Comparison of ENCODE assay signal across 10 mouse cellular contexts in genomic region chr16:70353058-70353457, GRCm38 (mm10). TPM values are rescaled to one million over a fixed set of nuclear protein-coding genes. Genes with fewer than 3 reads are reported as not detected.
A peak's percentile ranks its signal among the peaks of the same experiment; 100 is the strongest.
DNase-seq lines count a peak whose midpoint lies in the region; ATAC-seq and TF ChIP-seq lines count a peak whose summit lies in the region.
"Had no signal": no experiment of that assay in that cellular context is flagged by ENCODE, and none has a peak within 500 bp of the region (broad histone marks: within the 10 kb centered on the region; RNA-seq: fewer than 3 reads in every experiment).

No protein-coding gene starts in this region.

- no peak overlapping the region for H3K4me3 ChIP-seq in G1E (ENCODE audit: low read depth, low read length)
- no peak overlapping the region for H3K4me3 ChIP-seq in myocyte
- H3K4me3 ChIP-seq: embryonic facial prominence, embryonic 12.5 days; neural tube, embryonic 13.5 days had no signal

- no peak for TF ChIP-seq POLR2A in myocyte (IDR thresholded peaks at IDR 0.05; ENCODE audit: insufficient read length, low read depth)

- H3K9me3 ChIP-seq in G1E (replicated peaks): no peaks in the 10 kb centered on the region
- H3K9me3 ChIP-seq: embryonic facial prominence, embryonic 12.5 days; neural tube, embryonic 13.5 days had no signal

- 0 out of 2 replicates have a peak, but pooled peaks have one; percentile 22 for ATAC-seq in G1E (ENCODE audit: extremely low read depth, insufficient number of reproducible peaks, low FRiP score, poor library complexity, severe bottlenecking)
- ATAC-seq in frontal cortex, adult (ENCODE audit: low TSS enrichment): no peak

- no peaks in the 10 kb centered on the region for H3K79me2 ChIP-seq in myocyte (ENCODE audit: control insufficient read depth, insufficient read depth)

- H3K27me3 ChIP-seq in G1E (ENCODE audit: insufficient read depth, low read length) (no peaks in the 10 kb centered on the region), myocyte (ENCODE audit: control insufficient read depth, insufficient read depth, insufficient read length) (no peaks in the 10 kb centered on the region)
- H3K27me3 ChIP-seq: embryonic facial prominence, embryonic 12.5 days; neural tube, embryonic 13.5 days had no signal

- peaks cover 2% of the 10 kb centered on the region for H3K36me3 ChIP-seq in G1E (replicated peaks)
- no peaks in the 10 kb centered on the region for H3K36me3 ChIP-seq in myocyte (ENCODE audit: control insufficient read depth, insufficient read depth)
- H3K36me3 ChIP-seq: embryonic facial prominence, embryonic 12.5 days; neural tube, embryonic 13.5 days had no signal

- H3ac ChIP-seq in myocyte (ENCODE audit: control insufficient read depth, insufficient read length): no peak overlapping the region

- no peak for TF ChIP-seq CTCF in G1E (IDR thresholded peaks at IDR 0.05; ENCODE audit: low read depth, low read length)

- H3K4me1 ChIP-seq in G1E (ENCODE audit: insufficient read depth, low read depth, low read length): 0 out of 2 replicates have a peak, but pooled peaks cover 5% of the 10 kb centered on the region

- peak; percentile 38 to 47 for DNase-seq in cerebellum, postnatal 10 days
- DNase-seq in cerebellum, adult 9-11 months: no peak
- no peak for DNase-seq in G1E (ENCODE audit: low spot score)
- DNase-seq in gastrocnemius, postnatal 25 days: peak; percentile 67
- peak; percentile 92 for DNase-seq in kidney, adult 9 months
- no peak for DNase-seq in urinary bladder, postnatal 25 days (ENCODE audit: low spot score)

- no peak overlapping the region for H3K4me2 ChIP-seq in myocyte (ENCODE audit: low read depth)
- H3K4me2 ChIP-seq: embryonic facial prominence, embryonic 12.5 days; neural tube, embryonic 13.5 days had no signal

TF ChIP-seq in myocyte, 11 proteins besides CTCF, POLR2A, EP300 and RAD21:
- TF ChIP-seq USF1 (IDR thresholded peaks at IDR 0.05; ENCODE audit: low read depth): peak; percentile 57
- TF ChIP-seq TCF3 (IDR thresholded peaks at IDR 0.05; ENCODE audit: insufficient read length, low read depth): no peak
- no peak for TF ChIP-seq CEBPB (IDR thresholded peaks at IDR 0.05; ENCODE audit: insufficient read depth, poor library complexity, severe bottlenecking)
- TF ChIP-seq REST (IDR thresholded peaks at IDR 0.05; ENCODE audit: insufficient read depth, insufficient read length): no peak
- peak; percentile 28 for TF ChIP-seq MAX (IDR thresholded peaks at IDR 0.05; ENCODE audit: low read depth)
- TF ChIP-seq MYOG (IDR thresholded peaks at IDR 0.05; ENCODE audit: control insufficient read depth in 1 of 3, insufficient read depth in 1 of 3, insufficient read length in 2 of 3, low read depth in 2 of 3): peak in 1 of 3 experiments; percentile 6

RNA-seq across cellular contexts. Expression of gene Gbe1, which starts 39.3 kb away (rescaled TPM):
- total RNA-seq in G1E (2014; fragmentation: Nextera tagmentation) (35.1 and 42.5 TPM in 2 replicates), G1E (2017) (66.5 and 68.9 TPM in 2 replicates)
- polyA plus RNA-seq in G1E (2012) (24.5 and 26.8 TPM in 2 replicates), myocyte (2012; fragmentation: generic; extraction: Trizol) (5.9 TPM)
- total RNA-seq in gastrocnemius, postnatal 25 days (2021): 10 to 100 TPM; 52.1 to 98.9 TPM

Comparison
In these comparisons a context has a peak if more than half of its experiments do, and no peak if none do; other contexts are left out.
1. DNase-seq: peak in cerebellum, postnatal 10 days (2 of 2), gastrocnemius, postnatal 25 days (single experiment) and kidney, adult 9 months (single experiment); none in cerebellum, adult 9-11 months (single experiment), G1E (single experiment) and urinary bladder, postnatal 25 days (single experiment).